Mouse (Mus musculus): ENCODE measurements at regions not wholly inside any gene's neighbourhood (a gene's known extent, or its start where the extent isn't known, plus 50 kb on each side); places are given as distances from the start of the nearest gene placed in this dataset.

GRCm38 (mm10) chr1:20669769-20670168 lies 51.9 kb upstream of the Pkhd1 start:
- H3K27me3 ChIP-seq (ENCODE audit: control insufficient read depth, insufficient read depth, low read length), result no peaks in the 10 kb centered on the region
- no peak overlapping the region for H3K9ac ChIP-seq (ENCODE audit: low read length)
- H3K27ac ChIP-seq (ENCODE audit: low read depth, low read length), result no peak overlapping the region
- no peak overlapping the region for H3K4me3 ChIP-seq (ENCODE audit: low read depth, low read length)
- H3K4me2 ChIP-seq (ENCODE audit: low read depth, low read length, severe bottlenecking), result no peak overlapping the region
- H3K4me1 ChIP-seq (replicated peaks; ENCODE audit: control insufficient read depth, insufficient read depth, low read length), result no peaks in the 10 kb centered on the region
- ATAC-seq (replicated peaks; ENCODE audit: low FRiP score) (no peak), DNase-seq (ENCODE audit: low spot score) (no peak)
- WGBS, result 87% methylated on average over 4 of the region's 4 CpGs
- no peaks in the 10 kb centered on the region for H3K36me3 ChIP-seq (ENCODE audit: control insufficient read depth, insufficient read depth, low read length)
- H3K9me3 ChIP-seq (ENCODE audit: control insufficient read depth, low read length), result no peaks in the 10 kb centered on the region

GRCm38 (mm10) chr1:20670489-20670888 lies 52.6 kb upstream of the Pkhd1 start:
- 90% methylated on average over 5 of the region's 5 CpGs for WGBS

DNA sequence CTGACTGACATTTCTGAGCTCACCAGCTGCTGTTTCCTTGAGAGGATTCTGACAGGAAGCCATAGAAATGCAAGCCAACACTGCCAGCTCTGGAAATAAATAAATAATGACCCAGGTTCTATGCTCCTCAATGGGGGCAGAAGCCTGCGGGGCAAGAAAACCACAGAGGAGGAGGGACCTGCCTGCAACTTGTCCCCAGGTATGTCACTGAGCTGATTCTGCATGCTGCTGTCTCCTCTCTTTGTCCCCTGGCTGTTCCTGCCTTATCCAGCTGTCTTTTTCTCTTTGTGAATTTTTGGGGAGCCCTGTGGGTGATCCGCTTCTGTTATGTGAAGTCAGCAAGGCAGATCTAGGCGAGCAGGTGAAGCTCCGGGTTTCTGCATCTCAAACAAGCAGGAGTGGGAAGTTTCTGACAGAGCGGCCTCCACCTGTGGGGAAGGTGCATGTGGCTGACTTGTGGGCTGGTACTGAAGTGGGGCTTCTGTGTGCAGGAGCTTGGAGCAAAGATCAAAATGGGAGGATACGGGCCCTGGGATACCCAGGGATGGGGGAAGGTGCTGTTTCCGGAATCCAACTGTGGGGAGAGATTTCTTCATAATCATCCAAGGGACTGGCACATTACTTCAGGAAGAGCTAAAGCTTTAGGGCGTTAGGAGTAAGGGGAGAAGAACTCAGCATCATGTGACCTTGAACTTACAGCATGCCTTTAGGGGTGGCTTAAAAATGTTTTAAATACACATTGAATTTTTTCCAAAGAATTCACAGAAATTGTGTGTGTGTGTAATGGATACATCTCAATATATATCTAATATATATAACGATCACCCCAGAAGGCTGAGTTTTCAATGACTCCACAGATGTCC lies 53.3 kb upstream of the Pkhd1 start:
- Histone ChIP-seq H3K27ac (ENCODE audit: low read depth, low read length) (no peak overlapping the region), H3K4me2 (ENCODE audit: low read depth, low read length, severe bottlenecking) (no peak overlapping the region), H3K4me1 (replicated peaks; ENCODE audit: control insufficient read depth, insufficient read depth, low read length) (no peaks in the 10 kb centered on the region), H3K9ac (ENCODE audit: low read length) (no peak overlapping the region), H3K4me3 (ENCODE audit: low read depth, low read length) (no peak overlapping the region), H3K27me3 (ENCODE audit: control insufficient read depth, insufficient read depth, low read length) (no peaks in the 10 kb centered on the region), H3K9me3 (ENCODE audit: control insufficient read depth, low read length) (no peaks in the 10 kb centered on the region), H3K36me3 (ENCODE audit: control insufficient read depth, insufficient read depth, low read length) (no peaks in the 10 kb centered on the region)
- DNase-seq (ENCODE audit: low spot score) (no peak), ATAC-seq (replicated peaks; ENCODE audit: low FRiP score) (no peak)
- 75% methylated on average over 9 of the region's 9 CpGs for WGBS

More at GRCm38 (mm10) chr1:20670489-20670888, 52.6 kb upstream of the Pkhd1 start:
- ATAC-seq (replicated peaks; ENCODE audit: low FRiP score) (no peak), DNase-seq (ENCODE audit: low spot score) (no peak)
- no peaks in the 10 kb centered on the region for H3K9me3 ChIP-seq (ENCODE audit: control insufficient read depth, low read length)
- no peak overlapping the region for H3K9ac ChIP-seq (ENCODE audit: low read length)
- no peaks in the 10 kb centered on the region for H3K36me3 ChIP-seq (ENCODE audit: control insufficient read depth, insufficient read depth, low read length)
- no peaks in the 10 kb centered on the region for H3K27me3 ChIP-seq (ENCODE audit: control insufficient read depth, insufficient read depth, low read length)
- H3K4me2 ChIP-seq (ENCODE audit: low read depth, low read length, severe bottlenecking), result no peak overlapping the region
- no peak overlapping the region for H3K4me3 ChIP-seq (ENCODE audit: low read depth, low read length)
- H3K27ac ChIP-seq (ENCODE audit: low read depth, low read length), result no peak overlapping the region
- no peaks in the 10 kb centered on the region for H3K4me1 ChIP-seq (replicated peaks; ENCODE audit: control insufficient read depth, insufficient read depth, low read length)

DNA sequence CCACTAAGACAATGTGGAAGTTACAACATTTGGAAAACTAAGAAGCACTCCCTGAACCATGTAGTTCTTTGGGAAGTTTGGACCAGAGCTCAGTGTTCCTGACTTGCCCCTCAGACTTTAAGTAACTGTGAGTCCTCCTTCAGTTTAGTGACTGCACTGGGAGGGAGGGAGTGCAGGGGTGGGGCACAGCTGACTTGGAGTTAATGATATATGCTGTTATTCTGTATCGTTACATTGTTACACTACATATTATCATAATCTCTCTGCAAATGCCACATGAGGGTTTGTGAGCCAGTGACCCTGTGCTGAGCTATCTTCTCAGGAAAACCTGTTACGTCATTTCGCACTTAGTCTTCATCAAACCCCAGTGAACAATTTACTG lies 53.9 kb upstream of the Pkhd1 start:
- no peak overlapping the region for H3K4me3 ChIP-seq (ENCODE audit: low read depth, low read length)
- no peaks in the 10 kb centered on the region for H3K27me3 ChIP-seq (ENCODE audit: control insufficient read depth, insufficient read depth, low read length)
- no peak overlapping the region for H3K27ac ChIP-seq (ENCODE audit: low read depth, low read length)
- H3K9me3 ChIP-seq (ENCODE audit: control insufficient read depth, low read length), result no peaks in the 10 kb centered on the region
- 89% methylated on average over 3 of the region's 3 CpGs for WGBS
- DNase-seq (ENCODE audit: low spot score) (no peak), ATAC-seq (replicated peaks; ENCODE audit: low FRiP score) (no peak)
- H3K4me1 ChIP-seq (replicated peaks; ENCODE audit: control insufficient read depth, insufficient read depth, low read length), result no peaks in the 10 kb centered on the region
- no peak overlapping the region for H3K9ac ChIP-seq (ENCODE audit: low read length)
- H3K36me3 ChIP-seq (ENCODE audit: control insufficient read depth, insufficient read depth, low read length), result no peaks in the 10 kb centered on the region
- H3K4me2 ChIP-seq (ENCODE audit: low read depth, low read length, severe bottlenecking), result no peak overlapping the region

GRCm38 (mm10) chr1:20672246-20672645 lies 54.4 kb upstream of the Pkhd1 start:
- no peak overlapping the region for H3K4me2 ChIP-seq (ENCODE audit: low read depth, low read length, severe bottlenecking)
- no peak for ATAC-seq (replicated peaks; ENCODE audit: low FRiP score)
- no peaks in the 10 kb centered on the region for H3K4me1 ChIP-seq (replicated peaks; ENCODE audit: control insufficient read depth, insufficient read depth, low read length)
- no peak for DNase-seq (ENCODE audit: low spot score)
- H3K36me3 ChIP-seq (ENCODE audit: control insufficient read depth, insufficient read depth, low read length), result no peaks in the 10 kb centered on the region
- no peak overlapping the region for H3K27ac ChIP-seq (ENCODE audit: low read depth, low read length)
- H3K9ac ChIP-seq (ENCODE audit: low read length), result no peak overlapping the region
- no peaks in the 10 kb centered on the region for H3K27me3 ChIP-seq (ENCODE audit: control insufficient read depth, insufficient read depth, low read length)
- no peak overlapping the region for H3K4me3 ChIP-seq (ENCODE audit: low read depth, low read length)
- no peaks in the 10 kb centered on the region for H3K9me3 ChIP-seq (ENCODE audit: control insufficient read depth, low read length)

- WGBS, result 89% methylated on average over 5 of the region's 5 CpGs
- no peaks in the 10 kb centered on the region for H3K36me3 ChIP-seq (ENCODE audit: control insufficient read depth, insufficient read depth, low read length)
- H3K27ac ChIP-seq (ENCODE audit: low read depth, low read length), result no peak overlapping the region
- ATAC-seq (replicated peaks; ENCODE audit: low FRiP score), result no peak
- no peaks in the 10 kb centered on the region for H3K27me3 ChIP-seq (ENCODE audit: control insufficient read depth, insufficient read depth, low read length)
- no peak overlapping the region for H3K4me3 ChIP-seq (ENCODE audit: low read depth, low read length)
- no peak overlapping the region for H3K9ac ChIP-seq (ENCODE audit: low read length)
- DNase-seq (ENCODE audit: low spot score), result no peak
- no peaks in the 10 kb centered on the region for H3K4me1 ChIP-seq (replicated peaks; ENCODE audit: control insufficient read depth, insufficient read depth, low read length)
- no peaks in the 10 kb centered on the region for H3K9me3 ChIP-seq (ENCODE audit: control insufficient read depth, low read length)
- no peak overlapping the region for H3K4me2 ChIP-seq (ENCODE audit: low read depth, low read length, severe bottlenecking)
Observed at GRCm38 (mm10) chr1:20672951-20673350, 55.1 kb upstream of the Pkhd1 start.

GRCm38 (mm10) chr1:20673351-20673750 lies 55.5 kb upstream of the Pkhd1 start:
- Histone ChIP-seq H3K27me3 (ENCODE audit: control insufficient read depth, insufficient read depth, low read length) (no peaks in the 10 kb centered on the region), H3K9ac (ENCODE audit: low read length) (no peak overlapping the region), H3K4me1 (replicated peaks; ENCODE audit: control insufficient read depth, insufficient read depth, low read length) (no peaks in the 10 kb centered on the region), H3K36me3 (ENCODE audit: control insufficient read depth, insufficient read depth, low read length) (no peaks in the 10 kb centered on the region), H3K4me3 (ENCODE audit: low read depth, low read length) (no peak overlapping the region), H3K4me2 (ENCODE audit: low read depth, low read length, severe bottlenecking) (no peak overlapping the region), H3K9me3 (ENCODE audit: control insufficient read depth, low read length) (no peaks in the 10 kb centered on the region), H3K27ac (ENCODE audit: low read depth, low read length) (no peak overlapping the region)
- no peak for DNase-seq (ENCODE audit: low spot score)
- no peak for ATAC-seq (replicated peaks; ENCODE audit: low FRiP score)
- 69% methylated on average over 2 of the region's 2 CpGs for WGBS

GRCm38 (mm10) chr1:20674615-20675014 lies 56.1 kb upstream of the Il17a start:
- 24% methylated on average over 2 of the region's 2 CpGs for WGBS
- Histone ChIP-seq H3K27ac (ENCODE audit: low read depth, low read length) (no peak overlapping the region), H3K4me2 (ENCODE audit: low read depth, low read length, severe bottlenecking) (no peak overlapping the region), H3K4me3 (ENCODE audit: low read depth, low read length) (no peak overlapping the region), H3K9me3 (ENCODE audit: control insufficient read depth, low read length) (no peaks in the 10 kb centered on the region), H3K9ac (ENCODE audit: low read length) (no peak overlapping the region), H3K27me3 (ENCODE audit: control insufficient read depth, insufficient read depth, low read length) (no peaks in the 10 kb centered on the region), H3K4me1 (replicated peaks; ENCODE audit: control insufficient read depth, insufficient read depth, low read length) (no peaks in the 10 kb centered on the region), H3K36me3 (ENCODE audit: control insufficient read depth, insufficient read depth, low read length) (no peaks in the 10 kb centered on the region)
- DNase-seq (ENCODE audit: low spot score) (no peak), ATAC-seq (replicated peaks; ENCODE audit: low FRiP score) (no peak)

- ATAC-seq (replicated peaks; ENCODE audit: low FRiP score) (peak; percentile 63), DNase-seq (ENCODE audit: low spot score) (peak; percentile 51)
- Histone ChIP-seq H3K27ac (ENCODE audit: low read depth, low read length) (no peak overlapping the region), H3K27me3 (ENCODE audit: control insufficient read depth, insufficient read depth, low read length) (no peaks in the 10 kb centered on the region), H3K36me3 (ENCODE audit: control insufficient read depth, insufficient read depth, low read length) (no peaks in the 10 kb centered on the region), H3K9me3 (ENCODE audit: control insufficient read depth, low read length) (no peaks in the 10 kb centered on the region), H3K9ac (ENCODE audit: low read length) (no peak overlapping the region), H3K4me3 (ENCODE audit: low read depth, low read length) (no peak overlapping the region), H3K4me1 (replicated peaks; ENCODE audit: control insufficient read depth, insufficient read depth, low read length) (no peaks in the 10 kb centered on the region), H3K4me2 (ENCODE audit: low read depth, low read length, severe bottlenecking) (no peak overlapping the region)
- 20% methylated on average over 3 of the region's 3 CpGs for WGBS
Observed at GRCm38 (mm10) chr1:20677987-20678386, 52.7 kb upstream of the Il17a start.

Data from forebrain, embryonic 11.5 days (tissue).